Mouse (Mus musculus): ENCODE data around the gene Trat1. TPM values are rescaled to one million over a fixed set of nuclear protein-coding genes. Genes with fewer than 3 reads are reported as not detected.

The Trat1 gene
- total RNA-seq, 2 experiments from 2014 or later, result 0.42 to 0.83 TPM

DNA sequence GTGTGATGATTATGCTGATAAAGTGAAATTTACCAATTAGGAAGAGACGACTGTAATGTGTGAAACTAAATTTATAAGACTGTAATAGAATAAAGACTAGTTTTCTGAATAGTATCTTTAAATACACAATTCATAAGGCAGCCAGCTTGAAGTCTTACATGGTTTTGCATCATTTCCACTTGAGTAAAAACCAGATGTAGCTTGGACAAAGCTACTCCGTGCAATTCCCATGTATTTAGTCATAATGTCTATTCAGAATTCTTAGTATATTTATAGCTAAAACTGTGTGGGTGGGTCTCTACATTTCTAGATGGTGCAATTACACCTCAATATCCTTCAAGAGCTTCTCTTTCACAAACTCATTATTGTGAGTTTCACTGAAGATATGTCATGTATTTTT lies 33.4 kb downstream of the Trat1 start:
- ATAC-seq (replicated peaks; ENCODE audit: low FRiP score, poor library complexity, severe bottlenecking), result no peak

DNA sequence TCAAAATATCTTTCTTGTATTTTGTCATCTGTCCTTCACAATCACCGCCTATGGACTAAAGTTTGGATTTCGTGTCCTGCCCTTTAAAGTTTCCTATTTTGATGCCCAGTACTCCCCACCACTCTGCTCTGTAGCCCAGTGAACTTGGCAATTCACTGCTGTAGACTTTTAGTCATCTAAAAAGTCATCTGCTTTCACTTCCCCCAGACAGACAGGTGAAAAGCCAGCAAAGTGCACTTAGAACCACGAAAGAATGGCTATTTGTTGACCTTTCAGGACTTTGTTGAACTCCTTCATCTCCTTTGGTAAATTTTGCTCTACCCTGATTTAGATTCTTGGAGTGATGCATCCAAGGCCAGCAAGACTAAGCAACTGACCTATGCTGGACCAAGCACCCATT lies 34.9 kb downstream of the Trat1 start:
- ATAC-seq (replicated peaks; ENCODE audit: low FRiP score, poor library complexity, severe bottlenecking), result no peak

DNA sequence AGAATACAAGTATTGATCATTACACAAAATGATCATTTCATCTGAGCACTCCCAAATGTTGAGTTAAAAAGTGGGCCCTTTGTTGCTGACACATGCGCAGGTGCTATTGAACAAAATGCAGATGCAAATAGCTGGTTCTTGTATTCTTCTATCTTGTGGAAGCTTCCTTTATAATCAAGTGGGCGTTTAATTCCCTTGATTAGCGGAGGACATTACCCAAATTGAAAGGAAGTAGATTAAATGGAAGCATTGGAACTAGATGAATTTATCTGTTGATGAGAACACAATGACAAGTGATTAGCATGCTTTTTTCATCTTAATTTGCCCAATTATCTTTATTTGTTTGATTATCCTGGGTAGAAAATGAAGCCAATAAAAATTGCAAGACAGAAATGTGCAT lies 51.6 kb downstream of the Trat1 start:
- ATAC-seq (replicated peaks; ENCODE audit: low FRiP score, poor library complexity, severe bottlenecking), result no peak

DNA sequence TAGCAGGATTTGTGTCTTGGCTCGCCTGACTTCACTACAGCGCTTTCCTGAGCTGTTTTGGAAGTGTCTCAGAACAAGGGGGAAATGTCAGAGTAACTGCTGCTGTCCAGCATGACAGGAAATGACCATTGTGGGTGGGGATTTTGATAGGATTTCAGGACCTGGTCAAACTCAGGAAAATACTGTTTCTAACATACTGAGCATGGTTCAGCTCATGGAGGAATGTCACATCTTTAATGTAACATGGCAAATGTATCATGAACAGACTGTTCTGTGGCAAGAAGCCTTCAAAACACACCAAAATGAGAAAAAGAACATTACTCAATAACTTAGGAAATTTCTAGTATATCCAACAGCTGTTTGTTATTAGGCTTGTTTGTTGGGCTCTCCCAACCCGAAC lies 52.1 kb downstream of the Trat1 start:
- ATAC-seq (replicated peaks; ENCODE audit: low FRiP score, poor library complexity, severe bottlenecking), result no peak

GRCm38 (mm10) chr16:48716343-48716742 lies 55.5 kb downstream of the Trat1 start:
- no peak for ATAC-seq (replicated peaks; ENCODE audit: low FRiP score, poor library complexity, severe bottlenecking)

- no peak for ATAC-seq (replicated peaks; ENCODE audit: low FRiP score, poor library complexity, severe bottlenecking)
Observed at GRCm38 (mm10) chr16:48701896-48702295, 69.9 kb downstream of the Trat1 start.

Other genes starting within 250 kb of the Trat1 start
- gene Retnlb, start 44.8 kb upstream of the Trat1 start, total RNA-seq (2015; ENCODE audit: low replicate concordance), result 1.7 TPM in 1 of 2 replicates, not detected in the other
- not detected in 2 replicates for gene Retnlb, start 44.8 kb upstream of the Trat1 start, total RNA-seq (2017; ENCODE audit: low replicate concordance)
- not detected in 2 replicates for gene Retnla, start 70.5 kb upstream of the Trat1 start, total RNA-seq (2015; ENCODE audit: low replicate concordance)
- gene Retnla, start 70.5 kb upstream of the Trat1 start, total RNA-seq (2017; ENCODE audit: low replicate concordance), result not detected in 2 replicates
- 505 and 517 TPM in 2 replicates for gene Retnlg, start 100.6 kb upstream of the Trat1 start, total RNA-seq (2015; ENCODE audit: low replicate concordance)
- gene Retnlg, start 100.6 kb upstream of the Trat1 start, total RNA-seq (2017; ENCODE audit: low replicate concordance), result 137 and 151 TPM in 2 replicates
- 22.2 and 33.9 TPM in 2 replicates for gene Dzip3, start 222.1 kb upstream of the Trat1 start, total RNA-seq (2015; ENCODE audit: low replicate concordance)
- gene Dzip3, start 222.1 kb upstream of the Trat1 start, total RNA-seq (2017; ENCODE audit: low replicate concordance), result 18.2 and 26.1 TPM in 2 replicates
- 171 and 296 TPM in 2 replicates for gene Cip2a, start 222.2 kb upstream of the Trat1 start, total RNA-seq (2015; ENCODE audit: low replicate concordance)
- gene Cip2a, start 222.2 kb upstream of the Trat1 start, total RNA-seq (2017; ENCODE audit: low replicate concordance), result 251 and 283 TPM in 2 replicates